Mouse (Mus musculus) MEL (cell line): ENCODE data around the gene Nf1.

Experiments used
- CTCF ChIP-seq, 3 experiments: IDR thresholded peaks in 2 of 3; conservative IDR thresholded peaks in 1 of 3; 2 replicates each; pipeline ENCODE4 v1.5.1; 2011 to 2012; ENCODE audit warnings: low read length in 3 of 3, low read depth in 2 of 3, mild to moderate bottlenecking in 2 of 3, improper control_type of control experiment in 1 of 3, inconsistent platforms in 1 of 3, mixed read lengths in 1 of 3, moderate library complexity in 1 of 3; ENCODE audit not compliant: control insufficient read depth in 1 of 3, insufficient read depth in 1 of 3, poor library complexity in 1 of 3, severe bottlenecking in 1 of 3
- ELF1 ChIP-seq: IDR thresholded peaks from 2 replicates; pipeline ENCODE4 v1.6.1; 2014; ENCODE audit warnings: low read depth, mild to moderate bottlenecking, inconsistent platforms, low read length, improper control_type of control experiment, moderate library complexity
- EP300 ChIP-seq, 2 experiments: IDR thresholded peaks; 2 replicates each; pipeline ENCODE4 v1.6.1; 2011; ENCODE audit warnings: improper control_type of control experiment in 2 of 2, low read length in 2 of 2, low read depth in 1 of 2, mild to moderate bottlenecking in 1 of 2
- NRF1 ChIP-seq: IDR thresholded peaks from 2 replicates; pipeline ENCODE4 v1.6.1; 2014; ENCODE audit warnings: low read depth, mild to moderate bottlenecking, inconsistent platforms, low read length, improper control_type of control experiment, moderate library complexity; ENCODE audit not compliant: poor library complexity, insufficient read depth, severe bottlenecking

DNA sequence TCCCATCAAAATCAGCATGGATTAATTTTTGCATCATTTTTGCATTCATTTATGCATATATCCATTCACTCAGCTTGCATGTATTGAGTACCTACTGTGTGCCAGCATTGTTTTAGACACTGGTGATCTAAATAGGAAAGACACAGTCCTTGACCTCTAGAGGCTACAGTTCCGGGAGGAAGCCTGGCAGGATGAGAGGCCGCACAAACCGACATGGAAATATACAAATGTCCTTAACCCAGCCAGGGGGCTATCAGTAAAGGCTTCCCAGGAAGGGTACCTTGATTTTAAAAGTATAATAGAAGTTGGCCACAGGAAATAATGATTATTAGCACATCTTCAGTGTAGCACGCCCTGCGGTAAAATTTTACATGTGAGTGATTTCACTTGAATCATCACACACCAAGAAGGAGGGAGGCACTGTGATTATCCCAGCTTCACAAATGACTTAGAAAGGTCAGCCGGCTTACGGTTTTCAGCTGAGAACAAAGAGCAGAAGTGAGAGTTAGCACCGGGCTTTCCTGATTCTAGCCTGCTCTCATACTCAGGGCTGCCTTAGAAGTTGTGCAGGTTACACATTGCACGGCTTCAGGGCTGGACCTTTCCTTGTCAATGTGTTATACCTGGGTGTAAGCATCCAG lies 31.8 kb upstream of the Nf1 start:
- no peak for TF ChIP-seq ELF1
- no peak for TF ChIP-seq NRF1
- no peak for TF ChIP-seq CTCF (IDR thresholded peaks at IDR 0.05 in 2 of 3, conservative IDR thresholded peaks at IDR 0.05 in 1 of 3; ENCODE audit: control insufficient read depth in 1 of 3, insufficient read depth in 1 of 3, low read depth in 2 of 3, low read length in 3 of 3, poor library complexity in 1 of 3, severe bottlenecking in 1 of 3)
- no peak for TF ChIP-seq EP300 (IDR thresholded peaks at IDR 0.05; ENCODE audit: low read depth in 1 of 2, low read length in 2 of 2)
